Mouse (Mus musculus): ENCODE measurements around the gene Pcsk2. TPM values are rescaled to one million over a fixed set of nuclear protein-coding genes. Genes with fewer than 3 reads are reported as not detected.

Pcsk2 gene
- polyA plus RNA-seq, 1 experiment from 2014 or later, result 7.6 TPM

- no peak for DNase-seq (ENCODE audit: low spot score, missing footprints)
Measured at GRCm38 (mm10) chr2:143709249-143709648, 163.3 kb downstream of the Pcsk2 start.

GRCm38 (mm10) chr2:143709979-143710378, 164.0 kb downstream of the Pcsk2 start:
- no peak overlapping the region for H3K9ac ChIP-seq (ENCODE audit: low read length)
- DNase-seq (ENCODE audit: low spot score, missing footprints), result no peak
- no peak overlapping the region for H3K4me2 ChIP-seq
- no peak overlapping the region for H3K27ac ChIP-seq (ENCODE audit: low read depth, low read length)
- ATAC-seq (ENCODE audit: low FRiP score), result no peak
- H3K27me3 ChIP-seq (ENCODE audit: control insufficient read depth, insufficient read depth, low read length), result no peaks in the 10 kb centered on the region
- H3K4me1 ChIP-seq (ENCODE audit: control insufficient read depth, insufficient read depth, low read length), result no peaks in the 10 kb centered on the region
- no peaks in the 10 kb centered on the region for H3K36me3 ChIP-seq (ENCODE audit: control insufficient read depth, insufficient read depth, low read length)
- WGBS, result 80% methylated on average over 2 of the region's 2 CpGs
- H3K4me3 ChIP-seq (ENCODE audit: low read depth, low read length), result no peak overlapping the region
- no peaks in the 10 kb centered on the region for H3K9me3 ChIP-seq (ENCODE audit: control insufficient read depth, low read length)

More at GRCm38 (mm10) chr2:143709249-143709648, 163.3 kb downstream of the Pcsk2 start:
- Histone ChIP-seq H3K36me3 (ENCODE audit: control insufficient read depth, insufficient read depth, low read length) (no peaks in the 10 kb centered on the region), H3K9me3 (ENCODE audit: control insufficient read depth, low read length) (no peaks in the 10 kb centered on the region), H3K4me2 (no peak overlapping the region), H3K4me1 (ENCODE audit: control insufficient read depth, insufficient read depth, low read length) (no peaks in the 10 kb centered on the region), H3K4me3 (ENCODE audit: low read depth, low read length) (no peak overlapping the region), H3K9ac (ENCODE audit: low read length) (no peak overlapping the region), H3K27me3 (ENCODE audit: control insufficient read depth, insufficient read depth, low read length) (no peaks in the 10 kb centered on the region), H3K27ac (ENCODE audit: low read depth, low read length) (no peak overlapping the region)
- 27% methylated on average over 4 of the region's 4 CpGs for WGBS
- ATAC-seq (ENCODE audit: low FRiP score), result no peak

- ATAC-seq (ENCODE audit: low FRiP score), result no peak
- Histone ChIP-seq H3K4me1 (ENCODE audit: control insufficient read depth, insufficient read depth, low read length) (no peaks in the 10 kb centered on the region), H3K9ac (ENCODE audit: low read length) (no peak overlapping the region), H3K27me3 (ENCODE audit: control insufficient read depth, insufficient read depth, low read length) (no peaks in the 10 kb centered on the region), H3K36me3 (ENCODE audit: control insufficient read depth, insufficient read depth, low read length) (no peaks in the 10 kb centered on the region), H3K9me3 (ENCODE audit: control insufficient read depth, low read length) (no peaks in the 10 kb centered on the region), H3K27ac (ENCODE audit: low read depth, low read length) (no peak overlapping the region), H3K4me3 (ENCODE audit: low read depth, low read length) (no peak overlapping the region), H3K4me2 (no peak overlapping the region)
- DNase-seq (ENCODE audit: low spot score, missing footprints), result no peak
- 87% methylated on average over 4 of the region's 4 CpGs for WGBS
Measured at GRCm38 (mm10) chr2:143711886-143712285, 165.9 kb downstream of the Pcsk2 start.

GRCm38 (mm10) chr2:143712901-143713300, 166.9 kb downstream of the Pcsk2 start:
- 68% methylated on average over 3 of the region's 3 CpGs for WGBS
- ATAC-seq (ENCODE audit: low FRiP score), result no peak
- Histone ChIP-seq H3K9ac (ENCODE audit: low read length) (no peak overlapping the region), H3K4me1 (ENCODE audit: control insufficient read depth, insufficient read depth, low read length) (no peaks in the 10 kb centered on the region), H3K36me3 (ENCODE audit: control insufficient read depth, insufficient read depth, low read length) (no peaks in the 10 kb centered on the region), H3K4me2 (no peak overlapping the region), H3K27ac (ENCODE audit: low read depth, low read length) (no peak overlapping the region), H3K27me3 (ENCODE audit: control insufficient read depth, insufficient read depth, low read length) (no peaks in the 10 kb centered on the region), H3K4me3 (ENCODE audit: low read depth, low read length) (no peak overlapping the region), H3K9me3 (ENCODE audit: control insufficient read depth, low read length) (no peaks in the 10 kb centered on the region)
- no peak for DNase-seq (ENCODE audit: low spot score, missing footprints)

GRCm38 (mm10) chr2:143713902-143714301, 167.9 kb downstream of the Pcsk2 start:
- H3K4me2 ChIP-seq, result no peak overlapping the region
- WGBS, result 94% methylated on average over 4 of the region's 4 CpGs
- H3K9me3 ChIP-seq (ENCODE audit: control insufficient read depth, low read length), result no peaks in the 10 kb centered on the region
- ATAC-seq (ENCODE audit: low FRiP score), result no peak
- H3K9ac ChIP-seq (ENCODE audit: low read length), result no peak overlapping the region
- H3K4me3 ChIP-seq (ENCODE audit: low read depth, low read length), result no peak overlapping the region
- no peak overlapping the region for H3K27ac ChIP-seq (ENCODE audit: low read depth, low read length)
- DNase-seq (ENCODE audit: low spot score, missing footprints), result no peak
- no peaks in the 10 kb centered on the region for H3K36me3 ChIP-seq (ENCODE audit: control insufficient read depth, insufficient read depth, low read length)
- no peaks in the 10 kb centered on the region for H3K27me3 ChIP-seq (ENCODE audit: control insufficient read depth, insufficient read depth, low read length)
- no peaks in the 10 kb centered on the region for H3K4me1 ChIP-seq (ENCODE audit: control insufficient read depth, insufficient read depth, low read length)

GRCm38 (mm10) chr2:143715110-143715509, 169.2 kb downstream of the Pcsk2 start:
- WGBS, result 70% methylated on average over 4 of the region's 4 CpGs
- Histone ChIP-seq H3K9ac (ENCODE audit: low read length) (no peak overlapping the region), H3K4me3 (ENCODE audit: low read depth, low read length) (no peak overlapping the region)

GRCm38 (mm10) chr2:143723231-143723630, 177.3 kb downstream of the Pcsk2 start:
- no peak overlapping the region for H3K4me2 ChIP-seq
- ATAC-seq (ENCODE audit: low FRiP score), result no peak

More at GRCm38 (mm10) chr2:143715110-143715509, 169.2 kb downstream of the Pcsk2 start:
- ATAC-seq (ENCODE audit: low FRiP score), result no peak
- Histone ChIP-seq H3K27ac (ENCODE audit: low read depth, low read length) (no peak overlapping the region), H3K36me3 (ENCODE audit: control insufficient read depth, insufficient read depth, low read length) (no peaks in the 10 kb centered on the region), H3K4me1 (ENCODE audit: control insufficient read depth, insufficient read depth, low read length) (no peaks in the 10 kb centered on the region), H3K9me3 (ENCODE audit: control insufficient read depth, low read length) (no peaks in the 10 kb centered on the region), H3K4me2 (no peak overlapping the region), H3K27me3 (ENCODE audit: control insufficient read depth, insufficient read depth, low read length) (no peaks in the 10 kb centered on the region)
- no peak for DNase-seq (ENCODE audit: low spot score, missing footprints)

GRCm38 (mm10) chr2:143724101-143724500, 178.1 kb downstream of the Pcsk2 start:
- no peaks in the 10 kb centered on the region for H3K36me3 ChIP-seq (ENCODE audit: control insufficient read depth, insufficient read depth, low read length)
- H3K9ac ChIP-seq (ENCODE audit: low read length), result no peak overlapping the region
- no peak for DNase-seq (ENCODE audit: low spot score, missing footprints)
- no peak overlapping the region for H3K4me2 ChIP-seq
- H3K4me3 ChIP-seq (ENCODE audit: low read depth, low read length), result no peak overlapping the region
- no peaks in the 10 kb centered on the region for H3K9me3 ChIP-seq (ENCODE audit: control insufficient read depth, low read length)
- no peak for ATAC-seq (ENCODE audit: low FRiP score)
- H3K27ac ChIP-seq (ENCODE audit: low read depth, low read length), result no peak overlapping the region
- no peaks in the 10 kb centered on the region for H3K27me3 ChIP-seq (ENCODE audit: control insufficient read depth, insufficient read depth, low read length)
- WGBS, result 88% methylated on average over 4 of the region's 4 CpGs
- no peaks in the 10 kb centered on the region for H3K4me1 ChIP-seq (ENCODE audit: control insufficient read depth, insufficient read depth, low read length)

More at GRCm38 (mm10) chr2:143723231-143723630, 177.3 kb downstream of the Pcsk2 start:
- H3K27ac ChIP-seq (ENCODE audit: low read depth, low read length), result no peak overlapping the region
- no peaks in the 10 kb centered on the region for H3K9me3 ChIP-seq (ENCODE audit: control insufficient read depth, low read length)
- H3K4me3 ChIP-seq (ENCODE audit: low read depth, low read length), result no peak overlapping the region
- WGBS, result 24% methylated on average over 4 of the region's 4 CpGs
- DNase-seq (ENCODE audit: low spot score, missing footprints), result no peak
- H3K4me1 ChIP-seq (ENCODE audit: control insufficient read depth, insufficient read depth, low read length), result no peaks in the 10 kb centered on the region
- H3K27me3 ChIP-seq (ENCODE audit: control insufficient read depth, insufficient read depth, low read length), result no peaks in the 10 kb centered on the region
- no peak overlapping the region for H3K9ac ChIP-seq (ENCODE audit: low read length)
- H3K36me3 ChIP-seq (ENCODE audit: control insufficient read depth, insufficient read depth, low read length), result no peaks in the 10 kb centered on the region

- Histone ChIP-seq H3K27me3 (ENCODE audit: control insufficient read depth, insufficient read depth, low read length) (no peaks in the 10 kb centered on the region), H3K27ac (ENCODE audit: low read depth, low read length) (no peak overlapping the region), H3K4me1 (ENCODE audit: control insufficient read depth, insufficient read depth, low read length) (no peaks in the 10 kb centered on the region), H3K4me3 (ENCODE audit: low read depth, low read length) (no peak overlapping the region), H3K9me3 (ENCODE audit: control insufficient read depth, low read length) (no peaks in the 10 kb centered on the region), H3K9ac (ENCODE audit: low read length) (no peak overlapping the region), H3K4me2 (no peak overlapping the region), H3K36me3 (ENCODE audit: control insufficient read depth, insufficient read depth, low read length) (no peaks in the 10 kb centered on the region)
- ATAC-seq (ENCODE audit: low FRiP score), result no peak
- 80% methylated on average over 8 of the region's 8 CpGs for WGBS
- DNase-seq (ENCODE audit: low spot score, missing footprints), result no peak
Measured at GRCm38 (mm10) chr2:143724720-143725119, 178.8 kb downstream of the Pcsk2 start.

GRCm38 (mm10) chr2:143732501-143732900, 186.5 kb downstream of the Pcsk2 start:
- Histone ChIP-seq H3K9me3 (ENCODE audit: control insufficient read depth, low read length) (no peaks in the 10 kb centered on the region), H3K27ac (ENCODE audit: low read depth, low read length) (no peak overlapping the region), H3K4me1 (ENCODE audit: control insufficient read depth, insufficient read depth, low read length) (no peaks in the 10 kb centered on the region), H3K4me2 (no peak overlapping the region), H3K36me3 (ENCODE audit: control insufficient read depth, insufficient read depth, low read length) (no peaks in the 10 kb centered on the region), H3K9ac (ENCODE audit: low read length) (no peak overlapping the region), H3K27me3 (ENCODE audit: control insufficient read depth, insufficient read depth, low read length) (no peaks in the 10 kb centered on the region), H3K4me3 (ENCODE audit: low read depth, low read length) (no peak overlapping the region)
- DNase-seq (ENCODE audit: low spot score, missing footprints) (no peak), ATAC-seq (ENCODE audit: low FRiP score) (no peak)
- WGBS, result 90% methylated on average over 10 of the region's 10 CpGs

Data from midbrain, embryonic 11.5 days (tissue).